Mouse (Mus musculus) myocyte (in vitro differentiated cells): ENCODE measurements around the gene 3425401B19Rik.

ENCODE experiments used
- CEBPB ChIP-seq: IDR thresholded peaks from 2 replicates; pipeline ENCODE4 v1.6.1; 2011; ENCODE audit warnings: mild to moderate bottlenecking, moderate library complexity; ENCODE audit not compliant: poor library complexity, insufficient read depth, severe bottlenecking
- E2F4 ChIP-seq: IDR thresholded peaks from one replicate; pipeline ENCODE4 v1.6.1; 2011; ENCODE audit warnings: mild to moderate bottlenecking, control low read depth, moderate library complexity; ENCODE audit not compliant: insufficient read depth
- MAX ChIP-seq: IDR thresholded peaks from one replicate; pipeline ENCODE4 v1.6.1; 2011; ENCODE audit warnings: low read depth, mild to moderate bottlenecking, control low read depth
- MYOD1 ChIP-seq, 3 experiments: IDR thresholded peaks; one replicate each; pipeline ENCODE4 v1.6.1; 2011; ENCODE audit warnings: control low read depth in 2 of 3, low read depth in 2 of 3, mild to moderate bottlenecking in 2 of 3, moderate library complexity in 1 of 3; ENCODE audit not compliant: insufficient read length in 2 of 3, control insufficient read depth in 1 of 3
- POLR2A ChIP-seq: IDR thresholded peaks from one replicate; pipeline ENCODE4 v1.6.1; 2011; ENCODE audit warnings: low read depth, mild to moderate bottlenecking, control low read depth, moderate library complexity; ENCODE audit not compliant: insufficient read length
- POLR2AphosphoS2 ChIP-seq: IDR thresholded peaks from one replicate; pipeline ENCODE4 v1.6.1; 2011; ENCODE audit warnings: low read depth, control low read depth; ENCODE audit not compliant: insufficient read length
- REST ChIP-seq: IDR thresholded peaks from one replicate; pipeline ENCODE4 v1.6.1; 2011; ENCODE audit warnings: mild to moderate bottlenecking, control low read depth, moderate library complexity; ENCODE audit not compliant: insufficient read depth, insufficient read length
- TCF12 ChIP-seq: IDR thresholded peaks from one replicate; pipeline ENCODE4 v1.6.1; 2011; ENCODE audit warnings: mild to moderate bottlenecking, control low read depth; ENCODE audit not compliant: poor library complexity, insufficient read depth, severe bottlenecking
- USF1 ChIP-seq: IDR thresholded peaks from one replicate; pipeline ENCODE4 v1.6.1; 2011; ENCODE audit warnings: low read depth, mild to moderate bottlenecking, control low read depth, moderate library complexity

GRCm38 (mm10) chr14:32709861-32710260, 24.8 kb upstream of the 3425401B19Rik start:
- TF ChIP-seq POLR2A (no peak), POLR2AphosphoS2 (no peak), REST (no peak), TCF12 (no peak), E2F4 (no peak), MYOD1 (IDR thresholded peaks at IDR 0.05; ENCODE audit: control insufficient read depth in 1 of 3, insufficient read length in 2 of 3, low read depth in 2 of 3) (no peak), CEBPB (no peak), MAX (no peak), USF1 (no peak)
